Mouse (Mus musculus) ovary, adult 18-20 months (tissue): ENCODE data around the gene Mapk8ip3.

Experiments used
- DNase-seq: peaks from one replicate; pipeline ENCODE4 v3.0.0; 2022; ENCODE audit warnings: low spot score, mixed read lengths

The Mapk8ip3 gene

DNA sequence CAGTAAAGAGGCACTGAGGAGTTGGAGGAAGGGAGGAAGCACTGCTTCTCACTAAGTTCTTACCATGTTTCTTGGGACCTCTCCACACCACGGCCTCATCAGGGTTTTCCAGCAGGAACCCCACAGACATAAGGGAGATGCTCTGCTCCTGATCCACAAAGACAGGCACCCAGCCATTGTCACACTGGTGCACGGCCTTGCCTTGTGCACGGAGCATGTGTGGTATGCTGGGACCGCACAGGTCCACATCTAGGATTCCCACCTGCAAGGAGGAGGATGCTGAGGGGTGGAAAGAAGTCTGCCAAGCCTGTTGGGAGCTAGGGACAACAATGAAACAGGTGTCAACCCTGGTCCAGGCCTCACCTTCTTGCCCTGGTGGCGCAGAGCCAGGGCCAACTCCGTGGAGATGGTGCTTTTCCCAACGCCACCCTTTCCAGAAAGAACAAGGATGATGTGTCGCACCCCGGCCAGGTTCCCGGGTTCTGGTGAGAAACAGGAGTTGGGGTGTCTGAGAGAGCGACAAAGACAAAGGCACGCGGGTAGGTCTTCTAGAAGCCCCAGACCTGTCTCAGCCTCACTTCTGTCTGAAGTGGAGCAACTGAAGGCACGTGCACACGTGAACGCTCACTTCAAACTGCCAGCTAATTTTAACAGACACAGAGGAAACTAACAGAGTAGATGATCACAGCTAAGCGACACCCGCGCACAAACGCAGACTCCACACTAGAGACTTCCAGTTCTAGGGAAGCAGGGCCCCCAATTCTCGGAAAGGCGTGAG, 51.2 kb downstream of the Mapk8ip3 start:
- no peak for DNase-seq

DNA sequence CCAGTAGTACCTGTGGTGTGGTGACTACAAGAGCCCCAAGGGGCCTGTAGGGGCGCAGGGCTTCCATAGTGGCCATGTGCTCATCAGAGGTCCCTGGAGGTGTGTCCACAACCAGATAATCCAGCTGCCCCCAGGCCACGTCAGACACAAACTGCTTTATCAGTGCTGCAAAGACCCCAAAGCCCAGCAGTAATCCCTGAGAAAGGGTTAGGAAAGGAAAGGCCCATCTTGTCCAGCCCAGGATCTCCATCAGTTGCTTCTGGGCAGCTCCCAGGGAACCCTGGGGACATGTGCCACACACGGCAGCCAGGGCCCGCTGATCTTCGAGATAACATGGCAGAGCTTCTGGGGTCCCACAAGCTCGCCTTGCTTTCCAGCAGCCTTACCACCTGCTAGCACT, 52.4 kb downstream of the Mapk8ip3 start:
- DNase-seq, result no peak

DNA sequence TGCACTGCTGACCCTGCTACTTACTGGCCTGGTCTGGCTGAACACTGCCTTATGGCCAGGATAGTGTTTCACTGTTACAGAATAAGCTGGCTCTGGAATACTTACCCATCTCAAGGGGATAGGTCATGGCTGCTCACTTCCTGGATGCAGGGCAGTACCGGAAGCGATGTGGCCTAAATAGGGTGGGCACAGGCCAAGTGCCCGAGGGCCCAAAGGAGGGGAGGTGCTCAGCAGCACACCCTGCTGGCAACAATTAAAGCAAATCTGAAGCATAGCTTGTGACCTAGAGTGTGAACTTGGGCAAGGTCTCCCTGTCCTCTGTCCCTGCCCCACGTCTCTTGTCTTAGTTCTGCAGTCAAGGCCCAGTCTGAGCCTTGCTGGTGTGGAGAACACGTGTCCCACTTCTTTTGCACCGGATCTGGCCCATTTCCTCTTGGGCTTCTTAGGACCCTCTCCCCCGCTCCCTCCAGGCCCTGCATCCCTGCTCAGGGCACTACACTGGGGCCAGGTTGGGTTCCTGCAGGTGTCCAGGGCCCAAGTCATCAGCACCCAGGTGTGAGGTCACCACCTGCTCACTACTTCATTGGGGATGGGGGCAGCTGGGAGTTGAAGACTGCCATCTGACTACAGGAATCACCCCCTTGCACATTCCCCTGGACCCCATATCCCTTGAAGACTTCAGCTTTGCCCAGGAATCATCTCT, 54.9 kb downstream of the Mapk8ip3 start:
- DNase-seq, result no peak

DNA sequence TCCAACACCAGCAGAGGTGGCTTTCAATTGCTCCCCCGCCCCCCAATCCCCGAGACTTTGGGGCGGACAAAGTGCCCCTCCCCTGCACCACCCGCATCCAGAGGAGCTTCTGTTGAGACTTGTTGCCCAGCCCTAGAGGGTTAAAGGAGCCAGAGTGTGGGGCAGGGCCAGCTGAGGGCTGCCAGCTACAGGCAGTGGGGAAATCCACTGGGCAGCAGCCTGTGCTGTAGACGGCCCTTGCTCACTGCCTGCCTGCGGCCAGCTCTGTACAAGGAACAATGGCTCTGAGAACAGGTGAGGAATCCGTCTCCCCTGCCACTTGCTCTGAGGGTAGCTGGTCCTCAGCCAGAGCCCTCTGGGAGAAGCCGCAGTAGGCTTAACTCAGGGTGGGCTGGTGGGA, 58.2 kb downstream of the Mapk8ip3 start:
- DNase-seq, result no peak

DNA sequence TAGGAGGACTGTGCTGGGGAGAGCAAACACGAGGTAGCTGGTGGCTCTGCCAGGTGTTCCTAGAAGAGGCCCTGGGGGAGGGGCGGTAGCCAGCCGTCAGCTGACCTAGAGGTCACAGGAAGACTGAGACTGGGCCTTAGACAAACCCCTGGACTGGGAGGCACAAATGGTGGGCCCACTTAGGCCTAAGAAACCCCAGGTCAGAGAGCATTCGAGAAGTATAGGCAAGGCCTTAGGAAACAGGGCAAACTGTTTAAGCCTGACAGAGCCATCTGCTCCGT, 58.7 kb downstream of the Mapk8ip3 start:
- DNase-seq, result no peak

DNA sequence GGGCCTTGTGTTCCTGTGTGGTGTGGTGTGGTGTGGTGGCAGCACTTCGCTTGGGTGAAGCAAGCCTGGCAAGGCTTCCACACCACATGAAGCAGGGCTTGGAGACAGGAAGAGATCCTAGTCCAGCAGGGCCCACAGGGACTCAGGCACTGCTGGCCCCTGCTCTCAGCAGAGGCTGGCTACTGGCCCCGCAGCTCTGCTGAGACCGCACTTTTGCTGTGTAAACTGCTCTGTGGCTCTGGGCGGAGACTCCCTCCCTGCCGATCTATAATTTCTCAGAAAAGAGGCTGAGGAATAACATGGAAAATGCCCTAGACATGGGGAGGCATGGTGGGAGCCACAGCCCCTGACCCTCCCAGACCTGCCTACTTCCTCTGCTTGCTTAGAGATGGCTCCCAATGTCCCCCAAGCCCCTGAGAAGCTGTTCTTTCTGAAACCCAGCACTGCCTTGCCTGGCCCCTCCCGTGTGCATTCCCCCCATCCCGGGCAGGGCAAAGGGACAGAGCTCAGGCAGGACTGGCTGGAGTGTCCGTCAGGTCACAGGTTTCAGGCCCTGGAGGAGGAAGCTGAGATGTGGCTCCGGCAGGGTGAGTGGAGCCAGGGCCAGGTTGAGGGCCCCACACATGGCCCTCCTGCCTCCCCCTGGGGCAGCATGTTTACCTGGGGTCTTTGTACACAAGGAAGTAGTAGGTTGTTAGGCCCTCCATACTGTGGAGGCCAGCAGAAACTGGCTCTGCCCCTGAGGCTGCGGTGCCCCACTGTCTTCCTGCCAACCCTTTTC, 59.3 kb downstream of the Mapk8ip3 start:
- DNase-seq, result no peak

DNA sequence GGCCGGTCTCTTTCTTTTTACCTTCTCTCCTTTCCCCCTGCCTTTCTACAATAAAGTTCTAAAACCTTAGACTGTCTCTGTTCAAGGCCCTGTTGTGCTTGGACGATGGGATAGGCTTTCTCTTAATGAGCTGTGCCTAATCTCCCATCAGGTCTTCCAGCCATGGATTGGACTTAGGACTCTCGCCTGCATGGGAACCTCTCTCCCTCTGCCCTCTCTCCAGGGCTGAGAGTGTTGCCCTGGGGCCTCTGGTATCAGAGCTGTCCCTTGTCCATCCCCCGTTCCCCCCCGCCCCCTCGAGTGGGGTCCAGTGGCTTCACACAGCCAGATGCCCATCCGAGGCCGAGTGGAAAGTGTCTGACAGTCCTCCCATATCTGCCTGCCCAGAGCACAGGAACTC, 61.8 kb downstream of the Mapk8ip3 start:
- no peak for DNase-seq

DNA sequence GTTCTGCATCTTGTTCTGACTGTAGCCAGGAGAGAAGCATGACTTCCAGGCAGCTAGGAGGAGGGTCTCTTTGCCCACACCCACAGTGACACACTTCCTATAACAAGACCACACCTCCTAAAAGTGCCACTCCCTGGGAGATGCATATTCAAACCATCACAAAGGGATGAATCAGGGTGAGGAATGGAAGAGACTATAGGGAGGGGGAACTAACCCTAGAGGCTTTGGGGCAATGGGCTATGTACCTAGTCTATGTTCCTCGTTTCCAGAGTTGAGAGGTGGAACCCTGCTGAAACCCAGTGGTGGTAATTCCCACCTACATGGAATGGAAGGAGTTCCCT, 62.4 kb downstream of the Mapk8ip3 start:
- no peak for DNase-seq

DNA sequence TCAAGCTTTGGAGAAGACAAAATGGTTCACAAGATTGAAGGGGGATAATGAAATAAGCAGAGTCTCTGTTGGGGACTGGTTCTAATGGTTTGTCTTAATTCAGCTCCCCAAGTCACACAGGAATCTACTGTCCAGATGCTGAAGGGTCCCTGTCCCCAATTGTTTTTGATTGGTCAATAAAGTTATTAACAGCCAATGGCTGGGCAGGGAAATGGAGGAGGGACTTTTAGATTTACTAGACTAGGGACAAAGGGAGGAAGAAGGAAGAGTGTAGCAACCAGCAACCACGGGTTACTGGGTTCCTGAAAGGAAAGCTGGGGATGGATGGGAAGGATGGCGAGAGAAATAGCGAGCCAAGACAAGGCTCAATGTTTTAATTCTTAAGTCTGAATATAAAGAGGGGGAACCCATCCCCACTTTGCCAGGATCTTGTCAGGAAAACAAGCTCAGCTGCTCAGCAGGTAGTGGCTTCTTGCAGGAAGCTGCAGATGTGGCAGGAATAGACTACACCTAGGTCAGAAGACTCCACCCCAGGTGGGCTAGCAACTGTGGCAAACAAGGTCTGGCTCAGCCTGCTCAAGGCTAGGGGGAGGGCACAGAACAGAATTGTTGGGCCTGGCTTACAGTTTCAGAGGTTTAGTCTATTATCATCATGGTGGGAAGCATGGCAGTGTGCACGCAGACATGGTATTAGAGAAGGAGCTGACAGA, 62.9 kb downstream of the Mapk8ip3 start:
- DNase-seq, result no peak

DNA sequence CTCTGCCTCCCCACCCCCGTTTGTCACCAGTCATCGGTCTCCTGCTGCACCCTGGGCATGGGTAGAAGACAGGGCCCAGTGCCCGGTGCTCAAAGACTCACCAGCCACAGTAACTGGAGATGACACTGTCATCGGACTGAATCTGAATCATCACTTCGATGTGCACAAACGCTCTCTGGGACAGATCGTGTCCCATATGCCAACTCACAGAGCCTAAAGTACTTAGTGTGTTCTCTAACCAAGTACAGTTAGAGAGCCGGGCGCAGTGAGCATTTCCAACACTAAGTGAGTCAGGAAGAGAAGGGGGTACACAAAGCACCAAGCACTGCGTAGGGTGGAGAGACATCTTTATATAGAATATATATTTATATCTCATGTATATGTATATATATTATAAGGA, 68.9 kb downstream of the Mapk8ip3 start:
- DNase-seq, result no peak

DNA sequence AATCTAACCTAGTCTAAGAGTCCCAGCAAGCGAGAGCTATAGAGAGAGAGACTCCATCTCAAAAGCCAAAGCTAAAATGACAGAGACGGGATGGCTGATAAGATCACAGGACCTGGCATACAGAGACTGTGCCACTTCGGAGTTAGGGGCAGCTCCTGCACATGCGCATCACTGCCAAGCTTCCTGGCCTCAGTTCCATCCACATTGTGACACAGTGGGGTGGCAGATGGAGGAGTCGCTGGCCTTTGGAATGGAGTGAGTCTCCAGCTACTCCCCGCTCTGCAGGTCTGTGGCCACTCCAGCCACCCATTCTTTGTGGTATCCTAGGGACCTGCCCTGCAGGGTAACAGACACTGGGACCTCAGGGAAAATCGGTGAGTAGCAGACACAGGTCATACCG, 71.0 kb downstream of the Mapk8ip3 start, which contains the start of gene Igfals:
TSS of gene Igfals (plus strand) at position 222 of the 400 bp plus-strand sequence.
- DNase-seq, result no peak

DNA sequence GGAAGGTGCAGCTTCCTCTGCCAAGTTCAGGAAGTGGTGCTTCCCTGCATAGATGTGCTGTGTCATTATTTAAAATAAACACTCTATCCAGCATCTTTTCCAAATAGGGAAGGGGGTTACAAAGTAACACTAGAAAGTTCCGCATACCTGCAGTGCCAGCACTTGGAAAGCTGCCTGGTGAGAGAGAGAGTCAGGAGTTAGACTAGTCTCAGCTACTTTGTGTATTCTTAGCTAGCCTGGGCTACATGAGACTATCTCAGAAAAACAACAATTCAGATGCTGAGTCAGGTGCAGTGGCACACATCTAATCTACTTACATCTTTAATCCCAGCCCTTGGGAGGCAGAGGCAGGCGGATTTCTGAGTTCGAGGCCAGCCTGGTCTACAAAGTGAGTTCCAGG, 75.0 kb downstream of the Mapk8ip3 start:
- no peak for DNase-seq

DNA sequence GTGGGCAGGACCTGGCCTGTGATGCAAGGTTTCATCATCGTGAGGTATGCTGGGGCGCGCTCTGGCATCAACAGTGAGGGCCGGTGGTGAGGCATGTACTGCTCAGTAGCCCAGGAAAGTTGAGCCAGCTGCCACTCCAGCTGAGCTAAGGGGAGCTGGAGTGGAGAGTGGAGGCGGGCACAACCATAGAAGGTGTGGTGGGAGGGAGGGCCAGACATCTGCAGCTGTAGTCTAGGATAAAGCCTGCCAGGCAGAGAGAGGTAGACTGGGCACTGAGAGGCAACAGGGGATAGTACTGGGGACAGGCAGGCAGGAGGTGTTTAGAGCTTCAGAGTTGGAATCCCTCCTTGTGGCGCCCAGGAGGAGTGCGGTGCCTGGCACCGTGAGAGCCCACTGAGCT, 76.7 kb downstream of the Mapk8ip3 start:
- DNase-seq, result no peak

DNA sequence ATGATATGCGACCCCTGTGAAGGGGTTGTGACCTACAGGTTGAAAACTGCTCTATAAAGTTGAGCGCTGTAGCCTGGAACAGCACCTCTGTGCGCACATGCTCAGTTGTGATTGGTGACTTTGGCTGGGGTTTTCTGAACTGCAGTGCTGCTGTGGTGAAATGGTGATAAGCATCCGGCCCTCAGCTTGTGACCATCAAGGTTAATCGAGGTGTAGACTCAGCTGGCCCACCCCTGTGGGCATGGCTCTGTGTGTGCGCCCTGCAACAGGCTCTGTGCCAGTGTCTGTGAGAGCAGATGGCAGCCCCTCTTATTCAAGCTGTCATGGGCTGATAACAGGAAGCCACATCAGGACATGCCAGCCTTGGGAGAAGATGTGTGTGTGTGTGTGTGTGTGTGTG, 77.8 kb downstream of the Mapk8ip3 start:
- no peak for DNase-seq

DNA sequence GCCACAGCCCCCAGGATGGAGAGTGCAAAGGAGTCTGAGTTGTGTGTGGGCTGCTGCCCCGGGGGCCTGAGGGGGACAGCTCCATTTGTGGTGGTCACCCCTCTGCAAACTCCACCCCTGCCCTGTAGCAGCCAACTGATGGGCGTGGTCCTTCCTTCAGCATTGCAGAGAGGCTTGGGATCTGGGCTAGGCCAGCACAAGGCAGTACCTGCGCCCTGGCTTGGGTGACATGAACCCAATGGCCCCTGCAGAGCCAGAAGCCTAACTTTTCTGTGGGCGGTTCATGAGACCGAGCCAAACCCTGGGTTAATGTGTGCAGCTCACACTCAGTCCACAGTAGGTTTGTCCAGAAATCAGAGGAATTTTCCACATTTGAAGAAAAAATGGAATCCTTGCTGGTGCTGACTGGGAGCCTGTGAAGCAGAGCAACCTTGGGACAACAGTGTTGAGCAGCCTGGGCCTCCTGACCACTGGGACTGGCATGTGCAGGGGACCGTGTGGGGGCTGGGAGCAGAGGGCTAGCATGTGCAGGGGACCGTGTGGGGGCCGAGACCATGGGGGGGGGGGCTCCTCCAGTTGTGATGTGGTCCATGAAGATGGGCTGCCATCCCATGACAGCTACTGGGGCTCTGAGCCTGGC, 78.8 kb downstream of the Mapk8ip3 start:
- DNase-seq, result no peak

DNA sequence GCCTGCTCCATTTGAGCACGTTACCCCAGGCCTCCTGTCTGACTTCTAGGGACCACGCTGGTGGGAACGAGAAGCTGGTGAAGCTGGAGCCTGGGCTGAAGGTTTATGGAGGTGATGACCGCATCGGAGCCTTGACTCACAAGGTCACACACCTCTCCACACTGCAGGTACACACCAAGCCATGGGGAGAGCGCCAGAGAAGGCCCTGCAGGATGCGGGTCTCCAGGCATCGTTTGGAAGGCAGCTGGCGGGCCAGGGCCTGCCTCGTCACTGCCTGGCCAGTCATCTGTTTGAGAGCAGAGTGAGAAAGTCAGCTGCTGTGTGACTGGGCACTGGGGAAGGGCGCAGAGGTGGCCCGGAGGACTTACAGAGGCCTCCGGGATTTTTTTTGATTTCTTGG, 80.2 kb downstream of the Mapk8ip3 start:
- no peak for DNase-seq

DNA sequence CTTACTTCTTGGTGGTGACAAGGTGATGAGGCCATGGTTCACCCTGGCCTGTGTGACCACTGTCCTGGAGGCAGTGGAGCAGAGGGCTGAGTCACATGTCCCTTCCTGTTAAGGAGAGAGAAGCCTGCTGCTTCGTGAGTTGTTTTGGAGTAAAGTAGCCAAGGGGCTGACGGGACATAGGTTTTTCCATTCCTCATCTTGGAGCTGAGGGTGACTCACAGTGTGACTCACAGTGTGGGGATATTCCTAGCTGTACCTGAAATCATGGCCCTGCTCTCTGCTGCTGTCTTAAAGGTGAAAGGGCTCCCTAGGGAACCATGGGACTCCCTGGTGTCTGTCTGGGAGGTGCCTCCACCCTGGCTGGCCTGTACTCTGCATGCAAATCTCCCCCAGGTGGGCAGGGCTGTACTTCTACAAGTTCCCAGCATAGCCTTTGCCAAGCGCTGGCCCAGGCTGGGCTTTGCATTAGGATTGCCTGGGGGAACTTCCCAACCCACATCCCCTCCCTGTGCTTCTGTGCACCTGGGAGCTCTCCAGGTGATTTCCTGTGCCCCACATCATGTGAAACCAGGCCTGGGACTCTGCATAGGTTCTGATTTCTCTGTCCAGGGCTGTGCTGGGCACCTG, 80.8 kb downstream of the Mapk8ip3 start:
- no peak for DNase-seq

DNA sequence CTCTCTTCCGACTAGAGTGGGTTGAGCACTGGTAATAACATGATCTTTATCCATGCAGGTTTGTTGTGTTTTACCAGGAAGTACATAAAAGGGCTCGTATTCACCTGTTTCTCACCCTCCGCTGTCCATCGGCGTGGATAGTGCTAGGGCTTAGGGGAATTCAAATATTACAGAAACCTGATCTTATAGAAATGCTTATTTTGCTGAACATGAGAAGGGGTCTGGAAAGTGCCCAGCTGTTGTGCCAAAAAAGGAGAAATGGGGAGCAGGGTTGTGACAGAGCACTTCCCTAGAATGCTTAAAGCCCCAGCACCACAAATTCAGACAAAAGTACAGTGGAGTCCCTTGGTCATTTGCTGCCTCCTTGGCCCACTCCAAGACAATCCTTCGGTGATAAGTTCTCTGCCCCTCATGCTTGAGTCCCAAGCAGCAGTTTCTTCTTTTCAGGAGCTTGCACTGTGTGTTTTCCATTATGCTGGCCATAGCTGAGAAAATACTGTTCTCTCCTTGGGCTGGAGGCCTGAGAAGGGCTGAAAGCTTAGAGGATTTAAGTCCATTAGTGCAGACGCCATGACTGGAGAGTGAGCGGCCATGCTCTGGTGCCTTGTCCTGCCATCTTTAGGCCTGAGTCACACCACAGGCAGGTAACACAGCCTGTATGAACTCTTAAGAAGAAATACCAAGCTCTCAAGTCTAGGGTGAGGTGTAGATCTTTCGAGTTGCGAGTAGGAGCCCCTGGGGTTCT, 85.2 kb downstream of the Mapk8ip3 start:
- DNase-seq, result no peak

DNA sequence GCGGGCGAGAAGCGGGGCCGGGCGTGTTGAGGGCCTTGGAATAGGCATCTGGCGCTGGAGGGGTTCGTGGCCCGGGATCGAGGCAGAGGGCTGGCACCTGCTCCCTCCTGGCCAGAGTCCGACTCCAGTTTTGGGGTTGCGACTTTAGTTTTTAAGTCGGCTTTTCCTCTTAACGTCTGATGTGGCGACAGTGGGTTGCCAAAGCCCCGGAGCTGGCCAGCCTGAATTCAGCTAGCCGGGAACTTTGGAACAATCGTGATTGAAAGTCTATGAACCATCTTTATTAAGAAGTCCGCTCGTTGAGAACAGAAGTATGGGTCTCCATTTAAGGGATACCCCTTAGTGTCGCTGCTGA, 86.0 kb downstream of the Mapk8ip3 start:
- no peak for DNase-seq

DNA sequence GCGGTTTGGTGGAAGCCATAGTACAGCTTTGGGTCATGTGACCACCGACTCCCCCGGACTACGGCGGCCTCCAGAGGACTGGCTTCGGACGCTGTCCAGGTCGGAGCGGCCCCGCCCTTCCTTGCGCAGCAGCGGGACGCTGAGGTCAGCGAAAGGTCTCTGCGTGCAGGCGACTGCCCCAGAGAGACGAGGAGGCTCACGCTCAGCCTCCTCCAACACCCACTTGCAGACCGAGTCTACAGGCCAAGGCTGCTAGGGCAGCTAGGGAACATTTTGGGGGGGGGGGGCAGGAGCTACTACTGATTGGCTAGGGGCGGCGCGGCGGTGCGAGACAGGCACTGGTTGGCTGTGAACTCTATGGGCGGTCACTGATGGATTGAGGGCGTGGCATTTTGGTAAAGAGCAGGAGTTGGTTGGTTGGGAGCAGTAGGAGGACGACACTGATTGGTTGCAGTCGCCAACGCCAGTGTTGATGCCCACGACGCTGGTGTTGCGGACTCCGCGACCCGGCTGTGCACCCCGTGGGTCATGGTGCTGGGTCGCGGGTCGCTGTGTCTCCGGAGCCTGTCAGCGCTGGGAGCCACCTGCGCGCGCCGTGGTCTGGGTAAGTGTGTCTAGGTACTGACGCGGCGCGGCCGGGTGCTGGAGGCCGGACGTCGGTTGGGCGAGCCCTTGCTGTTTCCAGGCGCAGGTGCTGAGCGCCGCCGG, 86.6 kb downstream of the Mapk8ip3 start, which contains the start of gene Fahd1:
TSS of gene Fahd1 (minus strand) at position 300 of the 708 bp plus-strand sequence.
- peak; percentile 95 for DNase-seq
